Mouse (Mus musculus) neural tube, embryonic 15.5 days (tissue): Measurements from ENCODE around the gene Nars2. TPM values are rescaled to one million over a fixed set of nuclear protein-coding genes. Genes with fewer than 3 reads are reported as not detected.

Experiments used
- ATAC-seq: fragments of 200-750 bp; cut with Nextera tagmentation; 2 replicates; pipeline ENCODE4 v1.8.0; 2017; ENCODE audit warnings: mild to moderate bottlenecking, moderate TSS enrichment, moderate library complexity; ENCODE audit not compliant: low FRiP score
- H3K27ac ChIP-seq: fragments of 300-500 bp; sonication (generic); replicated peaks from 2 replicates; pipeline ENCODE4 v1.5.1; 2015; ENCODE audit warnings: mild to moderate bottlenecking, inconsistent platforms
- H3K27me3 ChIP-seq: fragments of 300-500 bp; sonication (generic); replicated peaks from 2 replicates; pipeline ENCODE4 v1.6.1; 2015; ENCODE audit warnings: inconsistent platforms
- H3K36me3 ChIP-seq: fragments of 300-500 bp; sonication (generic); 2 replicates; pipeline ENCODE4 v1.6.1; 2015; ENCODE audit warnings: inconsistent platforms
- H3K4me1 ChIP-seq: fragments of 300-500 bp; sonication (generic); 2 replicates; pipeline ENCODE4 v1.6.1; 2015; ENCODE audit warnings: inconsistent platforms
- H3K4me2 ChIP-seq: fragments of 300-500 bp; sonication (generic); 2 replicates; pipeline ENCODE4 v1.6.1; 2015; ENCODE audit warnings: inconsistent platforms, mild to moderate bottlenecking, moderate library complexity
- H3K4me3 ChIP-seq: fragments of 300-500 bp; sonication (generic); replicated peaks from 2 replicates; pipeline ENCODE4 v1.5.1; 2015; ENCODE audit warnings: mild to moderate bottlenecking, inconsistent platforms
- H3K9ac ChIP-seq: fragments of 300-500 bp; sonication (generic); replicated peaks from 2 replicates; pipeline ENCODE4 v1.6.1; 2015; ENCODE audit warnings: mild to moderate bottlenecking, inconsistent platforms
- H3K9me3 ChIP-seq: fragments of 300-500 bp; sonication (generic); replicated peaks from 2 replicates; pipeline ENCODE4 v1.6.1; 2016; ENCODE audit warnings: inconsistent platforms
- WGBS: fragments of 180-500 bp; shearing (Covaris S2); methylation state at CpG from one replicate; pipeline ENCODE4 v1.1.7; 2015; ENCODE audit warnings: mixed read lengths; 5-methylcytosine and 5-hydroxymethylcytosine counted together
- polyA plus RNA-seq: library from polyadenylated mRNA; unstranded; fragments of >200 nt; fragmentation: Nextera tagmentation; extraction: Ambion mirVana; gene quantifications from 2 replicates; pipeline ENCODE4 v1.2.1, GENCODE M21; 2015

Nars2 gene
- polyA plus RNA-seq, 1 experiment from 2014 or later = 18.7 TPM

GRCm38 (mm10) chr7:97078685-97079084 lies 127.4 kb downstream of the Nars2 start:
- H3K9me3 ChIP-seq = no peaks in the 10 kb centered on the region
- H3K27me3 ChIP-seq = no peaks in the 10 kb centered on the region
- H3K4me1 ChIP-seq = peaks cover 23% of the 10 kb centered on the region
- no peaks in the 10 kb centered on the region for H3K36me3 ChIP-seq
- 22% methylated on average over 4 of the region's 4 CpGs for WGBS
- H3K4me3 ChIP-seq = no peak overlapping the region
- H3K27ac ChIP-seq = no peak overlapping the region
- no peak for ATAC-seq
- no peak overlapping the region for H3K4me2 ChIP-seq
- no peak overlapping the region for H3K9ac ChIP-seq

DNA sequence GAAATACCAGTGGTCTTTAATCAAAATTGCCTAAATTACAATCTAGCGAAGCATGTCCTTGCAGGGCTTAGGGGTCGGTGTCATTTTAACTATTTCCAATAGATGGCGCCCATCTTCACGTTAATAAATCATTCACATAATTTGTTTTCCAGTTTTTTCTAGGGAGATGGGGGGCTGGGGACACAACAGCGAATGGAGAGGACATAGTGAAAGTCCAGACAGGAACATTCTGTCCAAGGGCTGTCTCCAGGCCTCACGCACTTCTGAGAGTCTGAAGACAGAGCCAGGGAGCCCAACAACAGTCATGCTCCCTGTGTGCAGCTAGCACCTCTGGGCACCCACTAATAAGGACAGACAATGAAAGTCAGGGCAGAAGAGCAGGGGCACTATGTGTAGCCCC lies 127.8 kb downstream of the Nars2 start:
- Histone ChIP-seq H3K9ac (no peak overlapping the region), H3K4me2 (no peak overlapping the region), H3K9me3 (no peaks in the 10 kb centered on the region), H3K36me3 (no peaks in the 10 kb centered on the region), H3K27me3 (no peaks in the 10 kb centered on the region), H3K27ac (no peak overlapping the region), H3K4me1 (peaks cover 28% of the 10 kb centered on the region), H3K4me3 (no peak overlapping the region)
- 18% methylated on average over 6 of the region's 6 CpGs for WGBS
- no peak for ATAC-seq

DNA sequence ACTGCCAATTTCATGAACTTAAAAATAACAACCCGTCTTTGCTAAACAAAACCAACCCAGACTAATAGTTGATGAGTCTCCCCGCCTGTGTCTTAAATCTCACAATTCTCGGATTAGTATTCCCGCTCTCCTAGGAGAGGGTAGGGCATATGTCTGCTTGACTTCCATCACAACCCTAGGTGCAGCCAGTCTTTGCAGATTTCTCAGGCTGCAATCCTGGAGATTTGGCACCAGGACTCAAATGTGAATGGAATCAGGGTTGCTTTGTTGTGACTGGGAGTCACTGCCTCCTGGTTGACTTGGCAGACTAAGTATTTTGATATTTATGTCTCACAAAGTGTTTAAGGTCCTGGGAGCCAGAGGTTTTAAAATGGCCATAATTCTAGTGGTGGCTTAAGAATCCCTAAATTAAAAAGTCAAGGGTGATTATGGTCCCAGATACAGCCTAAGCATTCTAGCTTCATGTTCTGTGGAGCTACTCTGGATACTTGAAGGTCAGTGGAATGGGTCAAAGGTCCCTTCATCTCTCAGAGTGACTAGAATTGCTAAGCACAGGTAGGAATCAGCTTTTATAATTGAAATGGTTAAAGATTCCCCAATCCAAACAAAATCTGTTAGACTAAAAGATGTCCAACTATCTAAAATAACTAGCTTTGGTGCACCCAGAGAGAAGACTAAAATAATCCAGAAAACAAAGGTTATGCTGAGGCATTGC lies 128.5 kb downstream of the Nars2 start:
- Histone ChIP-seq H3K9me3 (no peaks in the 10 kb centered on the region), H3K4me2 (no peak overlapping the region), H3K4me3 (no peak overlapping the region), H3K36me3 (no peaks in the 10 kb centered on the region), H3K9ac (no peak overlapping the region), H3K27me3 (no peaks in the 10 kb centered on the region), H3K4me1 (peaks cover 30% of the 10 kb centered on the region), H3K27ac (no peak overlapping the region)
- 77% methylated on average over 4 of the region's 4 CpGs for WGBS
- no peak for ATAC-seq

- Histone ChIP-seq H3K9ac (peak overlapping the region; percentile 84), H3K4me2 (peak overlapping the region; percentile 82), H3K4me3 (peak overlapping the region; percentile 84), H3K36me3 (no peaks in the 10 kb centered on the region), H3K27ac (peak overlapping the region; percentile 83), H3K4me1 (peaks cover 30% of the 10 kb centered on the region), H3K9me3 (no peaks in the 10 kb centered on the region), H3K27me3 (no peaks in the 10 kb centered on the region)
- 32% methylated on average over 4 of the region's 4 CpGs for WGBS
- ATAC-seq = no peak; the same call in 1 of the 2 replicates
These were observed 129.4 kb downstream of the Nars2 start for GRCm38 (mm10) chr7:97080621-97081241.

DNA sequence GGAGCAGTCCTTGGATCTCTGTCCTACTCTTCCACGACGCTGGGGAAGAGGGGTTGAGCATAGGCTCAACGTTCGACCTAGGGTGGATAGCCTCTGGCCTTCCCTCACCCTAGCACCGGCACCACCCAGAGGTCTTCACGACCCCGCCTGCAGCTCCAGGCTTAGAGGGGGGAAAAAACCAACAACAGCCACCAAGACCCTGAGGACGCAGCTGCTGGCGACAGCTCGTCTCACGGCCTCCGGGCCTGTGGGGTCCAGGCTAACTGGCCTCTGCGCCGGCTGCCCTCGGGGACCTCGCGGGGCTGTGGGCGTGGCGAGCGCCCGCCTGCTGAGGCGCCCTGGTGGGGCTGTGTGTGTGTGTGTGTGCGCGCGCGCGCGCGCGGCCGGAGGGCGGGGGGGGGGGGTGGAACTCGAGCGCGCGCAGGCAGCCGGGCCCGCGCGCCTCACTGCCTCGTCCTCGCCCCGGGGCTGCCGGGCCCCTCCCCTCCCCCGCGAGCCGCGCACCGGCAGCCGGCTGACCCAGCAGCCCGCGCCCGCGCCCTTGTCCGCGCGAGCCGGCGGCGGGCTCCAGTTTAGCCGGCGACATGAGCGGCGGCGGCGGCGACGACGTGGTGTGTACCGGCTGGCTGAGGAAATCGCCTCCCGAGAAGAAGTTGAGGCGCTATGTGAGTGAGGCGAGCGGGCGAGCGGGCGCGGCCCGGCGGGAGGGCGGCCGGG lies 130.1 kb downstream of the Nars2 start, which contains the start of gene Gab2:
TSS of gene Gab2 (plus strand) at position 345 of the 717 bp plus-strand sequence.
- peaks cover 30% of the 10 kb centered on the region for H3K4me1 ChIP-seq
- ATAC-seq = peak; percentile 86
- H3K27ac ChIP-seq = peak within 1 kb of the TSS; percentile 83
- peak within 1 kb of the TSS; percentile 84 for H3K4me3 ChIP-seq
- no peaks in the 10 kb centered on the region for H3K9me3 ChIP-seq
- under 1% methylated on average over 44 of the region's 83 CpGs for WGBS
- peak within 1 kb of the TSS; percentile 84 for H3K9ac ChIP-seq
- H3K4me2 ChIP-seq = peak within 1 kb of the TSS; percentile 82
- H3K27me3 ChIP-seq = no peaks in the 10 kb centered on the region
- no peaks in the 10 kb centered on the region for H3K36me3 ChIP-seq

- ATAC-seq = no peak; the same call in 1 of the 2 replicates
- Histone ChIP-seq H3K9me3 (no peaks in the 10 kb centered on the region), H3K4me2 (peak overlapping the region; percentile 82), H3K36me3 (no peaks in the 10 kb centered on the region), H3K4me3 (peak overlapping the region; percentile 84), H3K27me3 (no peaks in the 10 kb centered on the region), H3K4me1 (peaks cover 30% of the 10 kb centered on the region), H3K27ac (peak overlapping the region; percentile 83), H3K9ac (peak overlapping the region; percentile 84)
- under 1% methylated on average over 35 of the region's 38 CpGs for WGBS
These were observed 130.6 kb downstream of the Nars2 start for GRCm38 (mm10) chr7:97081959-97082218.

- Histone ChIP-seq H3K27ac (peak overlapping the region; percentile 83), H3K9me3 (no peaks in the 10 kb centered on the region), H3K27me3 (no peaks in the 10 kb centered on the region), H3K36me3 (no peaks in the 10 kb centered on the region), H3K4me1 (peaks cover 30% of the 10 kb centered on the region), H3K9ac (peak overlapping the region; percentile 84), H3K4me2 (peak overlapping the region; percentile 82), H3K4me3 (peak overlapping the region; percentile 84)
- under 1% methylated on average over 40 of the region's 40 CpGs for WGBS
- ATAC-seq = peak; percentile 60
These were observed 131.2 kb downstream of the Nars2 start for GRCm38 (mm10) chr7:97082219-97083101.

DNA sequence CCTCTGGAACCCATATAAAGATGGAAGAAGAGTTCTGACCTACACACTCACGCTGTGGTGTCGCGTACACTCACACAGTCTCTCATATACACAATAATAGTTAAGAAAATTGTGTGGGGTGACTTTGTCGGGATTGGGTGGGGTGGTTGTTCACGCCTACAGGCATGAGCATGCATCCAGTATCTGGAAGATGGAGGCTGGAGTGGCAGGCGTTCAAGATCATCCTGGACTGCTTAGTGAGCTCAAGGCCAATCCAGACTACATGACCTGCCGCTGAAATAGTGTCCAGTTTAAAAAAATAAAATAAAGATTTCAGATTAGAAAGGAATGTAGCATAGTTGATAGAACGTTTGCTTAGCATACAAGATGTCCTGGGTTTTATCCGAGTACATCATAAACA lies 132.3 kb downstream of the Nars2 start:
- Histone ChIP-seq H3K27me3 (no peaks in the 10 kb centered on the region), H3K4me1 (peaks cover 29% of the 10 kb centered on the region), H3K9me3 (no peaks in the 10 kb centered on the region), H3K9ac (no peak overlapping the region), H3K4me3 (no peak overlapping the region), H3K4me2 (peak overlapping the region; percentile 82), H3K27ac (no peak overlapping the region), H3K36me3 (no peaks in the 10 kb centered on the region)
- ATAC-seq = no peak
- 88% methylated on average over 9 of the region's 9 CpGs for WGBS

DNA sequence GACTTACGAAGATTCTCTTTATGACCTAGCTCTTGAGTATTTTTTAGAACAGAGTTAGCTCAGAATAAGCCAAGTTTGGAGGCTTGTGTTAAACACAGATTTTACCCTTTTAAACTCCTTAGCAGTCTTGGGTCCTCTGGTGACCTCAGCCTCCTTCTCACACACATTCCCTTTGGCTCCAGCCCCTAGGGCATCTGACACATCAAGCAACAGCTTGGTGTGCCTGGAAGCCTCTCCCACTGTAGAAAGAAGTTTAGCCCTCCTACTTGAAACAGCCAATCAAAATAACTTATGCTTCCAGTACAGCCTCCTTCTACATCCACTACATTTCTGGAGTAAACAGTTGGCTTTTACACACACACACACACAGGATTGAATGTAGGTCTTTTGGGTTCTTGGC lies 132.9 kb downstream of the Nars2 start:
- no peak overlapping the region for H3K4me3 ChIP-seq
- WGBS = 100% methylated on average over 1 of the region's 1 CpGs

GRCm38 (mm10) chr7:97085291-97085690 lies 134.0 kb downstream of the Nars2 start:
- 3% methylated on average over 4 of the region's 4 CpGs for WGBS
- no peak for ATAC-seq

More for the DNA sequence above, 132.9 kb downstream of the Nars2 start:
- no peak overlapping the region for H3K4me2 ChIP-seq
- no peaks in the 10 kb centered on the region for H3K27me3 ChIP-seq
- peaks cover 23% of the 10 kb centered on the region for H3K4me1 ChIP-seq
- no peak overlapping the region for H3K27ac ChIP-seq
- H3K9me3 ChIP-seq = no peaks in the 10 kb centered on the region
- no peak overlapping the region for H3K9ac ChIP-seq
- ATAC-seq = no peak
- no peaks in the 10 kb centered on the region for H3K36me3 ChIP-seq

DNA sequence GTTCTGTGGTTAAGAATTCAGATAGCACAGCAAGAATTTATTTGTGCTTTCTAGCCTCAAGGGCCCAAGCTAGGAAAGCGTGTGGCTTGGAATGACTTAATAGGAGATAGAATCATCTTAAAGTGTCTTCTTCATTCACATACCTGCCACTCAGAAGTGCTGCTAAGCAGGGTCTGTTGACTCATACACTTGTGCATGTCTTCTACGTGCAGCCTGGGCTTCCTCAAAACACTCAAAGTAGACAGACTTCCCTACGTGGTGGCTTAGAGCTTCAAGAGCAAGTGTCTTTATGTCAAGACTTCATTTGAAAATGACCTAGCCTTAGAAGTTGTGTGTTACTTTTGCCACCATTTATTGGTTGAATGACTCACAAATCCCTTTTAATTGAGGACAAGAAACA lies 142.9 kb downstream of the Nars2 start:
- Histone ChIP-seq H3K27me3 (no peaks in the 10 kb centered on the region), H3K4me3 (no peak overlapping the region), H3K27ac (no peak overlapping the region), H3K36me3 (no peaks in the 10 kb centered on the region), H3K4me2 (no peak overlapping the region), H3K9ac (no peak overlapping the region), H3K9me3 (no peaks in the 10 kb centered on the region), H3K4me1 (no peaks in the 10 kb centered on the region)
- no peak for ATAC-seq
- 88% methylated on average over 3 of the region's 3 CpGs for WGBS

More at GRCm38 (mm10) chr7:97085291-97085690, 134.0 kb downstream of the Nars2 start:
- Histone ChIP-seq H3K4me1 (peaks cover 20% of the 10 kb centered on the region), H3K36me3 (no peaks in the 10 kb centered on the region), H3K9ac (no peak overlapping the region), H3K4me2 (no peak overlapping the region), H3K27ac (no peak overlapping the region), H3K27me3 (no peaks in the 10 kb centered on the region), H3K9me3 (no peaks in the 10 kb centered on the region), H3K4me3 (no peak overlapping the region)
